Mouse (Mus musculus) erythroblast, embryonic 14.5 days (primary cell): ENCODE data around the gene Sik1.

Experiments
- GATA1 ChIP-seq: IDR thresholded peaks from 2 replicates; pipeline ENCODE4 v1.6.1; 2012; ENCODE audit warnings: low read length, inconsistent platforms, mixed read lengths
- TAL1 ChIP-seq: IDR thresholded peaks from 3 replicates; pipeline ENCODE4 v1.6.1; 2012; ENCODE audit warnings: low read length, inconsistent platforms, mixed read lengths

GRCm38 (mm10) chr17:31867061-31867460, 11.5 kb upstream of the Sik1 start:
- TF ChIP-seq GATA1 (no peak), TAL1 (no peak)
